Mouse (Mus musculus) myocyte (in vitro differentiated cells): ENCODE measurements around the gene Dock6. TPM values are rescaled to one million over a fixed set of nuclear protein-coding genes. Genes with fewer than 3 reads are reported as not detected.
A peak's percentile ranks its signal among the peaks of the same experiment; 100 is the strongest.

Experiments
- H3K27me3 ChIP-seq: one replicate; pipeline ENCODE4 v1.6.1; 2011; ENCODE audit not compliant: control insufficient read depth, insufficient read depth, insufficient read length
- H3K36me3 ChIP-seq: one replicate; pipeline ENCODE4 v1.6.1; 2011; ENCODE audit not compliant: control insufficient read depth, insufficient read depth
- H3K4me2 ChIP-seq: one replicate; pipeline ENCODE4 v1.6.1; 2011; ENCODE audit warnings: low read depth, control low read depth
- H3K4me3 ChIP-seq: one replicate; pipeline ENCODE4 v1.5.1; 2011; ENCODE audit warnings: mild to moderate bottlenecking, control low read depth, moderate library complexity
- H3K79me2 ChIP-seq: one replicate; pipeline ENCODE4 v1.6.1; 2011; ENCODE audit not compliant: control insufficient read depth, insufficient read depth
- H3ac ChIP-seq: one replicate; pipeline ENCODE4 v1.6.1; 2011; ENCODE audit not compliant: control insufficient read depth, insufficient read length
- CEBPB ChIP-seq: IDR thresholded peaks from 2 replicates; pipeline ENCODE4 v1.6.1; 2011; ENCODE audit warnings: mild to moderate bottlenecking, moderate library complexity; ENCODE audit not compliant: poor library complexity, insufficient read depth, severe bottlenecking
- E2F4 ChIP-seq: IDR thresholded peaks from one replicate; pipeline ENCODE4 v1.6.1; 2011; ENCODE audit warnings: mild to moderate bottlenecking, control low read depth, moderate library complexity; ENCODE audit not compliant: insufficient read depth
- MAX ChIP-seq: IDR thresholded peaks from one replicate; pipeline ENCODE4 v1.6.1; 2011; ENCODE audit warnings: low read depth, mild to moderate bottlenecking, control low read depth
- MYOD1 ChIP-seq, 3 experiments: IDR thresholded peaks; one replicate each; pipeline ENCODE4 v1.6.1; 2011; ENCODE audit warnings: control low read depth in 2 of 3, low read depth in 2 of 3, mild to moderate bottlenecking in 2 of 3, moderate library complexity in 1 of 3; ENCODE audit not compliant: insufficient read length in 2 of 3, control insufficient read depth in 1 of 3
- MYOG ChIP-seq, 3 experiments: IDR thresholded peaks; one replicate each; pipeline ENCODE4 v1.6.1; 2011; ENCODE audit warnings: control low read depth in 2 of 3, low read depth in 2 of 3, mild to moderate bottlenecking in 2 of 3; ENCODE audit not compliant: insufficient read length in 2 of 3, control insufficient read depth in 1 of 3, insufficient read depth in 1 of 3
- POLR2A ChIP-seq: IDR thresholded peaks from one replicate; pipeline ENCODE4 v1.6.1; 2011; ENCODE audit warnings: low read depth, mild to moderate bottlenecking, control low read depth, moderate library complexity; ENCODE audit not compliant: insufficient read length
- POLR2AphosphoS2 ChIP-seq: IDR thresholded peaks from one replicate; pipeline ENCODE4 v1.6.1; 2011; ENCODE audit warnings: low read depth, control low read depth; ENCODE audit not compliant: insufficient read length
- REST ChIP-seq: IDR thresholded peaks from one replicate; pipeline ENCODE4 v1.6.1; 2011; ENCODE audit warnings: mild to moderate bottlenecking, control low read depth, moderate library complexity; ENCODE audit not compliant: insufficient read depth, insufficient read length
- SRF ChIP-seq: IDR thresholded peaks from one replicate; pipeline ENCODE4 v1.6.1; 2011; ENCODE audit warnings: low read depth; ENCODE audit not compliant: control insufficient read depth, insufficient read length
- TCF12 ChIP-seq: IDR thresholded peaks from one replicate; pipeline ENCODE4 v1.6.1; 2011; ENCODE audit warnings: mild to moderate bottlenecking, control low read depth; ENCODE audit not compliant: poor library complexity, insufficient read depth, severe bottlenecking
- TCF3 ChIP-seq: IDR thresholded peaks from one replicate; pipeline ENCODE4 v1.6.1; 2011; ENCODE audit warnings: low read depth, control low read depth; ENCODE audit not compliant: insufficient read length
- USF1 ChIP-seq: IDR thresholded peaks from one replicate; pipeline ENCODE4 v1.6.1; 2011; ENCODE audit warnings: low read depth, mild to moderate bottlenecking, control low read depth, moderate library complexity
- polyA plus RNA-seq: library from polyadenylated mRNA; unstranded; fragments of >200 nt; fragmentation: generic; extraction: Trizol; gene quantifications from one replicate; pipeline ENCODE4 v1.2.1, GENCODE M21; 2012; ENCODE audit warnings: missing spikeins

Gene Dock6
- polyA plus RNA-seq, 1 experiment = 20.3 TPM

DNA sequence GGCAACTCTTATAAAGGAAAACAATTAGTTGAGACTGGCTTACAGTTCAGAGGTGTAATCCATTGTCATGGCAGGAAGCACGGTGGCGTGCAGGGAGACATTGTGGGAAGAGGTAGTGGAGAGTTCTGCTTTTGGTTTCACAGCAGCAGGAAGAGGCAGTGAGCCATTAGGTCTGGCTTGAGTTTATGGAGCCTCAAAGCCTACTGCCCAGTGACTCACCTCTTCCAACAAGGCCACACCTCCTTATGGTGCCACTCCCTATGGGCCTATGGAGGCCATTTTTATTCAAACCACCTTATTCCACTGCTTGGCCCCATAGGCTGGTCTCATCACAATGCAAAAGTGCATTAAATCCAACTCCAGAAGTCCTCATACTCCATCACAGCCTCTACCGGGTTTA is 7.2 kb upstream of the Dock6 start:
- Histone ChIP-seq H3K36me3 (no peaks in the 10 kb centered on the region), H3K4me3 (no peak overlapping the region)
- TF ChIP-seq TCF3 (no peak), USF1 (no peak), POLR2AphosphoS2 (no peak), TCF12 (no peak), MAX (no peak), MYOG (IDR thresholded peaks at IDR 0.05; ENCODE audit: control insufficient read depth in 1 of 3, insufficient read depth in 1 of 3, insufficient read length in 2 of 3, low read depth in 2 of 3) (no peak), REST (no peak), CEBPB (no peak), MYOD1 (IDR thresholded peaks at IDR 0.05; ENCODE audit: control insufficient read depth in 1 of 3, insufficient read length in 2 of 3, low read depth in 2 of 3) (no peak), E2F4 (no peak), SRF (no peak)

DNA sequence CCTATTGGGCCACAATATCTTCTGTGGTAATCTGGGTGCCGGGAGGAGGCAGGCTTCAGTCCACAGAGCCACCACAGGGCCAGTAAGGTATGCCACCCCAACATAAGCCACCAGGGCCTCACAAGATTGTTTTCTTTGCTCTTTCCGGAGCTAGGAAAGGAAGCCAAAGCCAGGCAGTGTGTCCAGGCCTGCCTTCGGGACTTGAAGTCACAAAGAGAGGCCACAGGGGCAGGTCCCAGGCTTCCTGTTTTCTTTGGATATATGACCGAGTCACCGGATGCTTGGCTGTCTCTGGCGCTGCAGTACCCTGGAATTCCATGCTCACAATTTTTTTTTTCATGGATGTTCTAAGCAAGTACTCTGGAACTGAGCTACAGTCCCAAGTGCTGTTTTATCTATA is 5.6 kb upstream of the Dock6 start:
- Histone ChIP-seq H3K79me2 (no peaks in the 10 kb centered on the region), H3K4me2 (no peak overlapping the region), H3ac (no peak overlapping the region), H3K27me3 (no peaks in the 10 kb centered on the region), H3K36me3 (no peaks in the 10 kb centered on the region), H3K4me3 (no peak overlapping the region)
- TF ChIP-seq MYOD1 (IDR thresholded peaks at IDR 0.05; ENCODE audit: control insufficient read depth in 1 of 3, insufficient read length in 2 of 3, low read depth in 2 of 3) = no peak
- no peak for TF ChIP-seq SRF
- no peak for TF ChIP-seq MAX
- no peak for TF ChIP-seq E2F4
- TF ChIP-seq TCF3 = no peak
- no peak for TF ChIP-seq CEBPB
- TF ChIP-seq MYOG (IDR thresholded peaks at IDR 0.05; ENCODE audit: control insufficient read depth in 1 of 3, insufficient read depth in 1 of 3, insufficient read length in 2 of 3, low read depth in 2 of 3) = no peak
- no peak for TF ChIP-seq REST
- TF ChIP-seq POLR2A = no peak
- no peak for TF ChIP-seq USF1
- no peak for TF ChIP-seq POLR2AphosphoS2
- TF ChIP-seq TCF12 = no peak

More for the DNA sequence above, 7.2 kb upstream of the Dock6 start:
- H3K4me2 ChIP-seq = no peak overlapping the region
- no peaks in the 10 kb centered on the region for H3K79me2 ChIP-seq
- H3K27me3 ChIP-seq = no peaks in the 10 kb centered on the region
- H3ac ChIP-seq = no peak overlapping the region

DNA sequence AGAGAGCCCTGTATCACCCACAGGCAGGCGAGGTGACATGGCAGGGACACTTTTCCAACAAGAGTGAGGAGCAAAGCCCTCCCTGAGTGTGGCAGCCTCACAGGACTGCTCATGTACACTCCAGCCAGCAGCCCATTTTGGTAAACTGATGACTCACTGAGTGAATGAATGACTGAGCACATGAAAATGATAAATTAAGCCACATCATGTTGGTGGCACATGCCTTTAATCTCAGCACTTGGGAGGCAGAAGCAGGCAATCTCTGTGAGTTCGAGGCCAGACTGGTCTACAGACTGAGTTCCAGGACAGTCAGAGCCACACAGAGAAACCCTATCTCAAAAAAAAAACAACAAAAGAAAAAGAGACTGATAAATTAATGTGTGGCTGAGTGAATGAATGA is 5.1 kb upstream of the Dock6 start:
- Histone ChIP-seq H3K36me3 (no peaks in the 10 kb centered on the region), H3K4me2 (no peak overlapping the region), H3K79me2 (no peaks in the 10 kb centered on the region), H3K4me3 (no peak overlapping the region), H3ac (no peak overlapping the region), H3K27me3 (no peaks in the 10 kb centered on the region)
- TF ChIP-seq MYOD1 (IDR thresholded peaks at IDR 0.05; ENCODE audit: control insufficient read depth in 1 of 3, insufficient read length in 2 of 3, low read depth in 2 of 3) (no peak), TCF12 (no peak), REST (no peak), POLR2AphosphoS2 (no peak), USF1 (no peak), TCF3 (no peak), CEBPB (no peak), SRF (no peak), MYOG (IDR thresholded peaks at IDR 0.05; ENCODE audit: control insufficient read depth in 1 of 3, insufficient read depth in 1 of 3, insufficient read length in 2 of 3, low read depth in 2 of 3) (no peak), E2F4 (no peak), MAX (no peak), POLR2A (no peak)

DNA sequence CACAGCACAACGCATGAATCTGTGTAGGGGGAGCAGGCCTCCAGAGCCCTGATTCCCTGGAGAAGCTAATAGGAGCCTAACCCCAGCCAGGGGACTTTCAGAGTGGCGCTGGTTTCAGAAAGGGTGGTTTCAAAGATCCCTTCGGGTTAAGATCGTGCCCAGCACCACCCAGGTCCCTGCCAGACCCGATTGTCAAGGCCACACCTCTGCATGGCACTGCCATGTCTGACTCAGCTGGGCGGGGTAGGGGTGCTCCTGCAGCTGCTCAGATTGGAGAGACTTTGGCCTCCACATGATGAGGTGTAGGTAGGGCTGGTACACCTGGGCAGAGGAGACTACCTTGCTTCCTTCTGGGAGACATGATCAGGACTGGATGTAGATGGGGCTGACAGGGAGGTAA is 2.5 kb upstream of the Dock6 start:
- H3K36me3 ChIP-seq = no peaks in the 10 kb centered on the region
- no peak for TF ChIP-seq REST
- peak in 1 of 3 experiments; percentile 5 for TF ChIP-seq MYOD1 (IDR thresholded peaks at IDR 0.05; ENCODE audit: control insufficient read depth in 1 of 3, insufficient read length in 2 of 3, low read depth in 2 of 3)
- H3K79me2 ChIP-seq = no peaks in the 10 kb centered on the region
- no peak overlapping the region for H3K4me2 ChIP-seq
- no peak overlapping the region for H3ac ChIP-seq
- no peaks in the 10 kb centered on the region for H3K27me3 ChIP-seq
- no peak overlapping the region for H3K4me3 ChIP-seq

DNA sequence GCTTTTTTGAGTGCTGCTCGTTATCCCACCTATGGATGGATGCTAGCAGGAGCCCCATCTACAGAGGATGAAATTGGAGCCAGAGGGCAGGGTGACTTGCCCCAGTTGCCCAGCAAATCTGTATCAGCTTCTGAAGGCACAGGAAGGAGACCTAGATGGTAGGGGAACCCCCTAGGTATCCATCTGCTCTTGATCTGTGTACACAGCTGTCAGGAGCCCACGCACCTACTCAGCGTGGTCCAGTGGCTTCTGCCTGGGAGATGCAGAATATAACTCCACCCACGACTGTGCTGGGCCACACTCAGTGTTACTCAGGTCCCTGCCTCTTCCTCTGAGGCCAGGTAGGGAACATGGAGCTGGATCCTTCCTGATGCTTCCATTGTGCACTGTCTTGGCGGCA is 1.5 kb upstream of the Dock6 start:
- Histone ChIP-seq H3ac (no peak overlapping the region), H3K36me3 (no peaks in the 10 kb centered on the region), H3K4me3 (no peak overlapping the region), H3K79me2 (no peaks in the 10 kb centered on the region), H3K27me3 (no peaks in the 10 kb centered on the region), H3K4me2 (no peak overlapping the region)
- TF ChIP-seq MYOD1 (IDR thresholded peaks at IDR 0.05; ENCODE audit: control insufficient read depth in 1 of 3, insufficient read length in 2 of 3, low read depth in 2 of 3) (peak in 1 of 3 experiments; percentile 67), REST (no peak)
